Mouse (Mus musculus) neural tube, embryonic 15.5 days (tissue): ENCODE data around the gene Olfr877. TPM values are rescaled to one million over a fixed set of nuclear protein-coding genes. Genes with fewer than 3 reads are reported as not detected.

ENCODE experiments used
- ATAC-seq: fragments of 200-750 bp; cut with Nextera tagmentation; 2 replicates; pipeline ENCODE4 v1.8.0; 2017; ENCODE audit warnings: mild to moderate bottlenecking, moderate TSS enrichment, moderate library complexity; ENCODE audit not compliant: low FRiP score
- H3K27ac ChIP-seq: fragments of 300-500 bp; sonication (generic); replicated peaks from 2 replicates; pipeline ENCODE4 v1.5.1; 2015; ENCODE audit warnings: mild to moderate bottlenecking, inconsistent platforms
- H3K27me3 ChIP-seq: fragments of 300-500 bp; sonication (generic); replicated peaks from 2 replicates; pipeline ENCODE4 v1.6.1; 2015; ENCODE audit warnings: inconsistent platforms
- H3K36me3 ChIP-seq: fragments of 300-500 bp; sonication (generic); 2 replicates; pipeline ENCODE4 v1.6.1; 2015; ENCODE audit warnings: inconsistent platforms
- H3K4me1 ChIP-seq: fragments of 300-500 bp; sonication (generic); 2 replicates; pipeline ENCODE4 v1.6.1; 2015; ENCODE audit warnings: inconsistent platforms
- H3K4me2 ChIP-seq: fragments of 300-500 bp; sonication (generic); 2 replicates; pipeline ENCODE4 v1.6.1; 2015; ENCODE audit warnings: inconsistent platforms, mild to moderate bottlenecking, moderate library complexity
- H3K4me3 ChIP-seq: fragments of 300-500 bp; sonication (generic); replicated peaks from 2 replicates; pipeline ENCODE4 v1.5.1; 2015; ENCODE audit warnings: mild to moderate bottlenecking, inconsistent platforms
- H3K9ac ChIP-seq: fragments of 300-500 bp; sonication (generic); replicated peaks from 2 replicates; pipeline ENCODE4 v1.6.1; 2015; ENCODE audit warnings: mild to moderate bottlenecking, inconsistent platforms
- H3K9me3 ChIP-seq: fragments of 300-500 bp; sonication (generic); replicated peaks from 2 replicates; pipeline ENCODE4 v1.6.1; 2016; ENCODE audit warnings: inconsistent platforms
- WGBS: fragments of 180-500 bp; shearing (Covaris S2); methylation state at CpG from one replicate; pipeline ENCODE4 v1.1.7; 2015; ENCODE audit warnings: mixed read lengths; 5-methylcytosine and 5-hydroxymethylcytosine counted together
- polyA plus RNA-seq: library from polyadenylated mRNA; unstranded; fragments of >200 nt; fragmentation: Nextera tagmentation; extraction: Ambion mirVana; gene quantifications from 2 replicates; pipeline ENCODE4 v1.2.1, GENCODE M21; 2015

Olfr877 gene
- not detected in 2 replicates for polyA plus RNA-seq

DNA sequence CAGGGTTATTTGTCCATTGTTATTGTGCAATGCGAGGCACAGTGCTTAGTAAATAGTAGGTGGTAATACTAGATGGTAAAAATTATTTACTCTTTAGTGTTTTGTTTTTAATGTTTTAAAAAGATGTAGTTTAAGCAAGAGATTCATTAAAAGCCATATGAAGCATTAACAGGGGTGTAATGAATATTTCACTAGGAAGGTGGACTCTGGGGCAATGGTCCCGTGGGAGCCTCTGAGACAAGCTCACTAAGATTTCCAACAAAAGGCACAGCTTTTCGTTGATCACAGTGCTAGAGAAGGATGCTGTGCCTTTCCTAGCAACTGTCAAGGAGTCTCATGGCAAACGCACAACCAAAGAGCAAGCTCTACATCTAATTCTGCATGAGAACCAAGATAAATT lies at the start of gene Olfr877:
Gene Olfr877 (plus strand): TSS at position 301 of the 400 bp plus-strand sequence.
- Histone ChIP-seq H3K27me3 (no peaks in the 10 kb centered on the region), H3K9ac (no peak within 1 kb of the TSS), H3K4me1 (no peaks in the 10 kb centered on the region), H3K4me2 (no peak within 1 kb of the TSS), H3K4me3 (no peak within 1 kb of the TSS), H3K36me3 (no peaks in the 10 kb centered on the region), H3K27ac (no peak within 1 kb of the TSS), H3K9me3 (no peaks in the 10 kb centered on the region)
- no peak for ATAC-seq
- 75% methylated on average over 4 of the region's 4 CpGs for WGBS

DNA sequence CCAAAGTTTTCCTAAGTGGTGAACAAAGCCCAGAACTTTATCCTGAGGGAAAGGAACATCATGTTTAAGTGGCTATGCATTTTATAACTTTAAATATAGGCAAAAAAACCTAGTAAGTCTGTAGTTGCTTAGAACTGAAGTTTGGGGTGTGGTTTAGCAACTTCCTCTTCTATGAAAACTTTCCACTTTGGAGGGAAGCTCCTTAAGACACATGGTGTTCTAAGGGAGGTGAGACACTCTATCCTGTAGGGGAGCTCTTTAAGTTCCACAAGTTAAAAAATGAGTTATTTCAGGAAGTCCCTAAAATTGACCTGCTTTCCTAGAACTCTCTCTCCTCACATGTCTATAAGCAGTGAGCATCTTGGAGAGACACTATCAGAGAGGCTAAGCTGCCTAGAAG lies 46.8 kb upstream of the Olfr877 start:
- H3K27ac ChIP-seq = no peak overlapping the region
- no peak overlapping the region for H3K4me2 ChIP-seq
- no peak overlapping the region for H3K4me3 ChIP-seq
- no peaks in the 10 kb centered on the region for H3K9me3 ChIP-seq
- ATAC-seq = no peak
- H3K36me3 ChIP-seq = no peaks in the 10 kb centered on the region
- no peaks in the 10 kb centered on the region for H3K27me3 ChIP-seq
- H3K9ac ChIP-seq = no peak overlapping the region
- H3K4me1 ChIP-seq = no peaks in the 10 kb centered on the region

DNA sequence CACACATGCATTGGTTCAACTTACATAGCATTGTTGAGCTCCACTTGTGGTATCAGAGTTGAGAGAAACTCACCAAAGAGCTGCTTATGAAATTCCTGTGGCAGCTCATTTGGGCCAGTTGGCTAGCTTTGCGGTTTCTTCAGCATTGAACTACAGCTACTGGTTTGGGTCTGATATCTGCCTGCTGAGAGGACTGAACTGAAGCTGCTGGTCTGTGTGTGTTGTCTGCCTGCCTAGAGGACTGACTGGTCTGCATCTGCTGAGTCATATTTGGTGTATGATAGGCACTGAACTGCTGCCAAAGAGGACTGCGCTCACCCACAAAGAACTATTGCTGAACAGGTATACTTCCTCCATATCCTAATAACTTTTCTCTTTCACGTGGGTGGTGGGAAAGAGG lies 45.6 kb upstream of the Olfr877 start:
- Histone ChIP-seq H3K27ac (no peak overlapping the region), H3K4me3 (no peak overlapping the region), H3K27me3 (no peaks in the 10 kb centered on the region), H3K4me1 (no peaks in the 10 kb centered on the region), H3K9ac (no peak overlapping the region), H3K4me2 (no peak overlapping the region), H3K36me3 (no peaks in the 10 kb centered on the region), H3K9me3 (no peaks in the 10 kb centered on the region)
- WGBS = 85% methylated on average over 3 of the region's 3 CpGs
- ATAC-seq = no peak

DNA sequence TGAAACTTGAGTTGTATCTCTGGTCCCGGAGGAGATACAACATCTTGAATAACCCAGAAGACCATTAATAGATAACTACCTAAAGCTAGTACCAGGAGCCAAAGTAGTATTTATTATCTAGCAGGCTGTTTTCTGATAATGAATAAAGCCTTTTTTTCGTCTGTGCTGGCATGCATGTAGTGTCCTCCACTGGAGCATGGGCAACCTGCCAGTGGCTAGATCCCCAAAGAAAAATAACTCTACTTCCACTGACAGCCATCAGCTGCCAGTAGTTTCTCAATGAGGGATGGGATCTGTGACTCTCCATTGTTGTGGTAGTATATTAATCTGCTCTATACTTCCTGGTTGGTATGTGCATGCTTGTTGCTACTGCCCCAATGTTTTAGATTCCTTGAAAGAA lies 45.1 kb upstream of the Olfr877 start:
- Histone ChIP-seq H3K4me1 (no peaks in the 10 kb centered on the region), H3K27me3 (no peaks in the 10 kb centered on the region), H3K27ac (no peak overlapping the region), H3K4me3 (no peak overlapping the region), H3K4me2 (no peak overlapping the region), H3K9me3 (no peaks in the 10 kb centered on the region), H3K36me3 (no peaks in the 10 kb centered on the region), H3K9ac (no peak overlapping the region)
- WGBS = 76% methylated on average over 2 of the region's 2 CpGs
- no peak for ATAC-seq

DNA sequence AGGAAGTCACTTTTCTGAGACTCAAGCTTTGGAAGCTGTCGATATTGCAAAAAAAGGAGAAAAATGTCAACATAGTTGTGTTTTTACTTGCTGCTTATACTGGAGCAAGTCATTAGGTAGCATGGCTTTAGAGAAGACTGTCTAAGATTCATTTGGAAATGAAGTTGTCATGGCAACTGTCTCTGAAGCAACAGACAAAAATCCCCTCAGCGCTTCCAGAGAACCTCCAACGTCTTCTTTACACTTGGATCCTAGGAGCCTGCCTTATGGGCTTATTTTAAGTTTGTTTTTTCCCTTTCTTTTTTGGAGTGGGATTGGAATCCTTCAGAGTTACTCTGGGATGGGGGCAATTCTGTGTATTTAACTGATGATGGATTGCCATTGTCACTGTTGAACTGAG lies 39.4 kb upstream of the Olfr877 start:
- no peaks in the 10 kb centered on the region for H3K27me3 ChIP-seq
- WGBS = 59% methylated on average over 3 of the region's 3 CpGs
- no peak overlapping the region for H3K4me3 ChIP-seq
- H3K4me2 ChIP-seq = no peak overlapping the region
- H3K9ac ChIP-seq = no peak overlapping the region
- no peak for ATAC-seq
- H3K4me1 ChIP-seq = no peaks in the 10 kb centered on the region
- H3K36me3 ChIP-seq = no peaks in the 10 kb centered on the region
- no peak overlapping the region for H3K27ac ChIP-seq
- H3K9me3 ChIP-seq = no peaks in the 10 kb centered on the region

DNA sequence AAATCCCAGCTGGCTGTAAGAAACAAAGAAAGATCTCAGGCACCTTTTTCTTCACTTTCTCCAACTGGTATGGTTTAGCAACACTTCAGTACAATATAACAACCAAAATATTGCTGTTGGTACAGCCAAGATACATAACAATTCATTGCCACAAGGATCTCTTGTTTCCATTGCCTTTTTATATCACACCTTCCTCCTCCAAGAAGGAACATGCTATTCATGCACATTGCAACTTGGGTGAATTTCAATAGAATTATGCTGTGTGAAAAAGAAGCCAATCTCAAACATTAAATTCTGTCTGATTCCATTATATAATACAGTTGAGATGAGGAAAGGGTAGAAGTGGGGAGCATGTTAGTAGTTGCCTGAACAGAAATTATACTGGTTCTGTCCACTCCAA lies 24.2 kb upstream of the Olfr877 start:
- Histone ChIP-seq H3K9ac (no peak overlapping the region), H3K4me2 (no peak overlapping the region), H3K4me3 (no peak overlapping the region), H3K9me3 (no peaks in the 10 kb centered on the region), H3K27ac (no peak overlapping the region), H3K36me3 (no peaks in the 10 kb centered on the region), H3K27me3 (no peaks in the 10 kb centered on the region), H3K4me1 (no peaks in the 10 kb centered on the region)
- no peak for ATAC-seq

DNA sequence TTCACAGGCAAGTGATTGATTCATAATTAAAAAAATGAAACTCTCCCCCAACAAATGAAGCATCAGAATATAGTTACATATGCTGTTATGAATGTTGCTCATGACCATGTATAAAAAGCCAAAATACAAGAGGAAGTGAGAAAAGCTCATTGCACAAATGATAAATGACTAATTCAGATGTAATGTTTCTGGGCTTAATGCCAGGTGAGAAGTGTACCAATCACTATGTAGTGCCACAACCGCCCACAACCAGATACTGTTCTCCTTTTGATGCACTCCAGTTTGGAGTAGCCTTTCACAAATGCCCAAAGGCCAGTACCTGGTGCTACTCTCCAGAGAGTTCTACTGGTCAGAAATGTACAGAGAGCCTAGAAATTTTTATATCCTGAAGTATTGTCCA lies 20.7 kb upstream of the Olfr877 start:
- H3K27me3 ChIP-seq = no peaks in the 10 kb centered on the region
- ATAC-seq = no peak
- no peak overlapping the region for H3K4me2 ChIP-seq
- no peak overlapping the region for H3K4me3 ChIP-seq
- no peaks in the 10 kb centered on the region for H3K36me3 ChIP-seq
- 94% methylated on average over 1 of the region's 1 CpGs for WGBS
- no peaks in the 10 kb centered on the region for H3K4me1 ChIP-seq
- H3K27ac ChIP-seq = no peak overlapping the region
- no peak overlapping the region for H3K9ac ChIP-seq
- no peaks in the 10 kb centered on the region for H3K9me3 ChIP-seq

DNA sequence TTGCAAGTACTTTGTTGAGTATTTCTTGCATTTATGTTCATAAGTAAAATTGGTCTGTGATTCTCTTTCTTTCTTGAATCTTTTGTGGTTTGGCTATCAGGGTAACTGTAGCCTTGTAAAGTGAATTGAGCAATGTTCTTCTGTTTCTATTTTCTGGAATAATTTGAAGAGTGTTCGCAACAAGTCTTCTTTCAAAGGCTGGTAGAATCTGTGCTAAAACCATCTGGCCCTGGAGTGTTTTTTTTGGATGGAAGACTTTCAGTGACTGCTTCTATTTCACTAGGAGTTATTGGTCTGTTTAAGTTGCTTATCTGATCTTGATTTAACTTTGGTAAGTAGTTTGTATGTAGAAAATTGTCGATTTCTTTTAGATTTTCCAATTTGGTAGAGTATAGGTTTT lies 4.8 kb upstream of the Olfr877 start:
- no peaks in the 10 kb centered on the region for H3K27me3 ChIP-seq
- no peak overlapping the region for H3K27ac ChIP-seq
- H3K9me3 ChIP-seq = no peaks in the 10 kb centered on the region
- no peak overlapping the region for H3K9ac ChIP-seq
- no peaks in the 10 kb centered on the region for H3K4me1 ChIP-seq
- ATAC-seq = no peak
- 88% methylated on average over 2 of the region's 2 CpGs for WGBS
- no peak overlapping the region for H3K4me3 ChIP-seq
- no peaks in the 10 kb centered on the region for H3K36me3 ChIP-seq
- H3K4me2 ChIP-seq = no peak overlapping the region

DNA sequence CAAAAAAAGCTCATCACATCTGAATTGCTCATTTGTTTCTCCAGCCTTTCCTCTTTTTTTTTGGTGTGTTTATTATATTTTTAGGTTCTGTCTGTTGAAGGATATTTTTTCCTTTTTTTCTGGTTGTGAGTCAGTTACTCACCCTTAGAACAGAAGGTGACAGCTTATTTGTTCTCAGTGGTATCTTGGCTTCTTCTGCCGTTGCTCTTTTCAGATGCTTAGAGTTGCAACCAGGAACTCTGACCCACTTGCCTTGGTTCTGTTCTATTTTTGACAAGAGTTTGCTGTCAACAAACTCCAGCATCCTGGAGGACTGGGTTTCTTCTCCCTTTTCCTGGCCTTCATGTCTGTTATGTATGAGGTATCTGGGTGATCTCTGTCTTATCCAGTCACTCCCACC lies 9.3 kb downstream of the Olfr877 start:
- H3K27ac ChIP-seq = no peak overlapping the region
- H3K4me1 ChIP-seq = no peaks in the 10 kb centered on the region
- H3K4me2 ChIP-seq = no peak overlapping the region
- 79% methylated on average over 1 of the region's 1 CpGs for WGBS
- no peak overlapping the region for H3K4me3 ChIP-seq
- H3K27me3 ChIP-seq = no peaks in the 10 kb centered on the region
- H3K9me3 ChIP-seq = no peaks in the 10 kb centered on the region
- no peak for ATAC-seq
- H3K36me3 ChIP-seq = no peaks in the 10 kb centered on the region
- H3K9ac ChIP-seq = no peak overlapping the region

DNA sequence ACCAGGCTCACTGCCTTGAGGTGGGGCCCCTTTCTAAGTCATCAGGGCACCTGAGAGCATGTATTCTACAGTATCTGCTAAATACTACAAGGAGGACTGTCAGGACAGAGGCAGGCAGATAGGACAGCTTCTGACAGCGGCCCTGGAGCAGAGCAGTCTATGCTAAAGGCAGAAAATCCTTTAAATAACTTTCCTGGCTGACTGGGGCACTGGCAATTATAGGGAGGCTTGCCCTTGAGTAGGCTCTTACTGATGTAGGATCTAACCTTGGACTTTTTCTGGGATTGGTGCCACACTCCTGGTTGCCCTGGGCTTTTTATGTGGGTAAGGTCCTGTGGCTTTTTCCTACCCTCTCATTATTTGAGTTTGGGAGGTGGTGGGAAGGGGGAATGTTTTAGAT lies 16.2 kb downstream of the Olfr877 start:
- Histone ChIP-seq H3K36me3 (no peaks in the 10 kb centered on the region), H3K4me3 (no peak overlapping the region), H3K9me3 (no peaks in the 10 kb centered on the region), H3K9ac (no peak overlapping the region), H3K27me3 (no peaks in the 10 kb centered on the region), H3K4me1 (no peaks in the 10 kb centered on the region), H3K27ac (no peak overlapping the region), H3K4me2 (no peak overlapping the region)
- WGBS = 85% methylated on average over 1 of the region's 1 CpGs
- ATAC-seq = no peak

DNA sequence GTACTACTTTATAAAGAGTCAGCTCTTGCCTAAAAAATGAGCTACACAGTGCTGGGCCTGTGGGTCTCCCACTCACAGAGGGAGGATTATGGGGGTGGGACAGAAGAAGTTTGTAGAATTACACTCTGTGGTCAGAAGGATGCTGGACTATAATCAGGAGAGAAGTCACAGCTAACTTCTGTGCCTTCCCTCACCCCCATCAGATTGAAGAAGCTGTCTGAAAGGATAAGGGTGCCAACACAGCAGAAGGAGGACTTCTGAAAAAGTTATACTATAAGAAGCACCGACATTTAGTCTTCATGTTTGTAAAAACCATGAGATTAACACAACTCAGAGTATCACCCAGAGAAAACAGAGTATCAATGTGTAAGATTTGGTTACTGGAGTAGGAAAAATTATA lies 17.0 kb downstream of the Olfr877 start:
- H3K27me3 ChIP-seq = no peaks in the 10 kb centered on the region
- WGBS = 85% methylated on average over 1 of the region's 1 CpGs
- ATAC-seq = no peak
- no peak overlapping the region for H3K4me3 ChIP-seq
- H3K4me2 ChIP-seq = no peak overlapping the region
- H3K4me1 ChIP-seq = no peaks in the 10 kb centered on the region
- no peaks in the 10 kb centered on the region for H3K9me3 ChIP-seq
- H3K9ac ChIP-seq = no peak overlapping the region
- no peaks in the 10 kb centered on the region for H3K36me3 ChIP-seq
- H3K27ac ChIP-seq = no peak overlapping the region

DNA sequence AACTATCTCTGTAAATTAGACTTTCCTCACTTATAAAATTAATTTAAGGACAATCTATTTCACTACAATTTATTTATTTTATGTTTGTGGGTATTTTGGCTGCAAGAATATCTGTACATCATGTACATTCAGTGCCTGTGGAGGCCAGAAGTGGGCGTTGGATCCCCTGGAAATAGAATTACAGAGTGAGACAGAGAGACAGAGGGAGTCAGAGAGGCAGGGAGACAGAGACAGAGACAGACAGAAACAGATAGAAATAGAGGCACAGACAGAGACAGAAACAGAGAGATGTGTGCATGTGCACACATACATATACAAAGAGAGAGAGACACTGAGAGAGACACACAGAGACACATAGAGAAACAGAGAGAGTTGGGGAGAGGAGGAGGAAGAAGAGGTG lies 17.5 kb downstream of the Olfr877 start:
- Histone ChIP-seq H3K4me3 (no peak overlapping the region), H3K36me3 (no peaks in the 10 kb centered on the region), H3K9me3 (no peaks in the 10 kb centered on the region), H3K27ac (no peak overlapping the region), H3K4me1 (no peaks in the 10 kb centered on the region), H3K27me3 (no peaks in the 10 kb centered on the region), H3K4me2 (no peak overlapping the region), H3K9ac (no peak overlapping the region)
- ATAC-seq = no peak
- WGBS = 65% methylated on average over 1 of the region's 1 CpGs

DNA sequence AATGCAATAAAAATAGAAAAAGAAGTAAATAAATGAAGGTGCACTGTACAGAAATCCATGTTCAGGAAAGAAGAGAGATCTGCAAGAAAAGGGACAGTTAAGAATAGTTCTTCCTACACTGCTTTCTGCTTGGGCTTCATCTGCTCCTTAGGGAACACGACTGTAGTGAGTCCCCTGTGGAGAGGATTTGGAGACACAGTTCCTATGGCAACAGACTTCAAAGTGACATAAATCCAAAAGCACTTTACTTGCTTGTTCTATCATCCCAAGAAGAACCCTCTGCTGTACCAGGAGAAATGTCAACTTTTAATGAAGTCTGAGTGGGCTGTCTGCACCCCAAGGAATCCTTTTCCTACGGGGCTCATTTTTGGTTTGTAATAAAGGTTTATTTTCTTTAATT lies 36.9 kb downstream of the Olfr877 start:
- H3K27ac ChIP-seq = no peak overlapping the region
- WGBS = 40% methylated on average over 2 of the region's 2 CpGs
- H3K4me3 ChIP-seq = no peak overlapping the region
- ATAC-seq = no peak
- no peak overlapping the region for H3K4me2 ChIP-seq
- no peaks in the 10 kb centered on the region for H3K27me3 ChIP-seq
- H3K4me1 ChIP-seq = no peaks in the 10 kb centered on the region
- H3K9me3 ChIP-seq = no peaks in the 10 kb centered on the region
- H3K36me3 ChIP-seq = no peaks in the 10 kb centered on the region
- H3K9ac ChIP-seq = no peak overlapping the region
